Mouse (Mus musculus) forebrain, postnatal 0 days (tissue): ENCODE measurements at regions not wholly inside any gene's neighbourhood (a gene's known extent, or its start where the extent isn't known, plus 50 kb on each side); places are given as distances from the start of the nearest gene placed in this dataset.

Experiments used
- ATAC-seq: fragments of 200-750 bp; cut with Nextera tagmentation; 2 replicates; pipeline ENCODE4 v1.8.0; 2017; ENCODE audit warnings: mild to moderate bottlenecking, moderate library complexity
- DNase-seq: peaks from one replicate; pipeline ENCODE4 v3.0.0-alpha.2; 2015
- H3K27ac ChIP-seq: fragments of 300-500 bp; sonication (generic); 2 replicates; pipeline ENCODE4 v1.5.1; 2014; ENCODE audit warnings: low read depth, mild to moderate bottlenecking, antibody characterized with exemption, low read length, moderate library complexity, mixed read lengths
- H3K27me3 ChIP-seq: fragments of 300-500 bp; sonication (generic); 2 replicates; pipeline ENCODE4 v1.6.1; 2014; ENCODE audit warnings: mild to moderate bottlenecking, low read length, mixed read lengths; ENCODE audit not compliant: insufficient read depth
- H3K36me3 ChIP-seq: fragments of 300-500 bp; sonication (generic); 2 replicates; pipeline ENCODE4 v1.6.1; 2014; ENCODE audit warnings: mild to moderate bottlenecking, moderate library complexity; ENCODE audit not compliant: insufficient read depth
- H3K4me1 ChIP-seq: fragments of 300-500 bp; sonication (generic); 2 replicates; pipeline ENCODE4 v1.6.1; 2014; ENCODE audit warnings: antibody characterized with exemption; ENCODE audit not compliant: insufficient read depth
- H3K4me2 ChIP-seq: fragments of 300-500 bp; sonication (generic); 2 replicates; pipeline ENCODE4 v1.6.1; 2014; ENCODE audit warnings: low read depth, mild to moderate bottlenecking, moderate library complexity
- H3K4me3 ChIP-seq: fragments of 300-500 bp; sonication (generic); 2 replicates; pipeline ENCODE4 v1.5.1; 2014; ENCODE audit warnings: low read depth, low read length, mixed read lengths
- H3K9ac ChIP-seq: fragments of 300-500 bp; sonication (generic); 2 replicates; pipeline ENCODE4 v1.6.1; 2014; ENCODE audit warnings: mild to moderate bottlenecking
- H3K9me3 ChIP-seq: fragments of 300-500 bp; sonication (generic); 2 replicates; pipeline ENCODE4 v1.6.1; 2016; ENCODE audit warnings: low read length
- CTCF ChIP-seq: sonication (generic); IDR thresholded peaks from 2 replicates; pipeline ENCODE4 v1.5.1; 2016; ENCODE audit warnings: antibody characterized with exemption, control low read depth, low read depth
- WGBS: fragments of 180-500 bp; shearing (Covaris S2); extraction: QIAGEN DNeasy Blood & Tissue Kit; methylation state at CpG from one replicate; pipeline ENCODE4 v1.1.7; 2014; 5-methylcytosine and 5-hydroxymethylcytosine counted together

DNA sequence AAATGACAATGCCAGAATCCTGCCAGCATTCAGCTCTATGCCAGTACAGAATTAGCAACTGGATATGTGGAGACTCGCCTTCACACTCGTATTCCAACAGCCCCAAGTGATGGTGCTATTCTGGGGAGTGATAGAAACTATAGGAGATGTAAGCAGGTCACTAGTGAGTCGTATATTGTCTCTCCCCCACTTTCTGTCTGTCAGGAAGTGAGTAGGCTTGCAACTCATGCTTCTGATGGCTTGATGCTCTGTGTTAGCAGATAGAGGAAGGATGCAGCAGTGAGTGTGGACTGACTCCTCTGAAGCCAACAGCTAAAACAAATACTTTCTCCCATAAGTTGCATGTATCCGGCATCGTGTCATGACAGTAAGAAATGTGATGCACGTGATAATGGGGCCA lies 52.0 kb upstream of the 4933409G03Rik start:
- no peak for TF ChIP-seq CTCF
- Histone ChIP-seq H3K27ac (no peak overlapping the region), H3K27me3 (no peaks in the 10 kb centered on the region), H3K4me1 (no peaks in the 10 kb centered on the region), H3K9me3 (no peaks in the 10 kb centered on the region), H3K4me2 (no peak overlapping the region), H3K4me3 (no peak overlapping the region), H3K36me3 (no peaks in the 10 kb centered on the region), H3K9ac (no peak overlapping the region)
- WGBS = 87% methylated on average over 6 of the region's 6 CpGs
- no peak for DNase-seq
- no peak for ATAC-seq

GRCm38 (mm10) chr2:68531099-68531498 lies 51.1 kb upstream of the 4933409G03Rik start:
- H3K36me3 ChIP-seq = no peaks in the 10 kb centered on the region
- ATAC-seq (peak; percentile 45), DNase-seq (peak; percentile 16)
- no peak overlapping the region for H3K4me2 ChIP-seq
- H3K4me3 ChIP-seq = no peak overlapping the region
- no peak overlapping the region for H3K27ac ChIP-seq
- no peaks in the 10 kb centered on the region for H3K27me3 ChIP-seq
- H3K4me1 ChIP-seq = no peaks in the 10 kb centered on the region
- TF ChIP-seq CTCF = no peak
- H3K9ac ChIP-seq = no peak overlapping the region
- H3K9me3 ChIP-seq = no peaks in the 10 kb centered on the region
- WGBS = 22% methylated on average over 4 of the region's 4 CpGs
